Mouse (Mus musculus) embryonic stem cell, embryonic (primary cell): ENCODE data around the gene Ltb.

Experiments used
- CTCF ChIA-PET, 4 experiments: fragments of 300-600 bp in 2 of 4; fragments of 350-600 bp in 2 of 4; sonication (Branson Sonifier 250); formaldehyde crosslinking; loops; one replicate each; lab custom pipeline; 2022; ENCODE audit warnings: inconsistent platforms in 2 of 4; lab: Charles Lee
- POLR2A ChIA-PET, 4 experiments: fragments of 300-600 bp in 2 of 4; fragments of 350-600 bp in 2 of 4; sonication (Branson Sonifier 250); formaldehyde crosslinking; loops; one replicate each; lab custom pipeline; 2022; ENCODE audit warnings: antibody characterized with exemption in 4 of 4, inconsistent platforms in 1 of 4; lab: Charles Lee

Ltb gene

DNA sequence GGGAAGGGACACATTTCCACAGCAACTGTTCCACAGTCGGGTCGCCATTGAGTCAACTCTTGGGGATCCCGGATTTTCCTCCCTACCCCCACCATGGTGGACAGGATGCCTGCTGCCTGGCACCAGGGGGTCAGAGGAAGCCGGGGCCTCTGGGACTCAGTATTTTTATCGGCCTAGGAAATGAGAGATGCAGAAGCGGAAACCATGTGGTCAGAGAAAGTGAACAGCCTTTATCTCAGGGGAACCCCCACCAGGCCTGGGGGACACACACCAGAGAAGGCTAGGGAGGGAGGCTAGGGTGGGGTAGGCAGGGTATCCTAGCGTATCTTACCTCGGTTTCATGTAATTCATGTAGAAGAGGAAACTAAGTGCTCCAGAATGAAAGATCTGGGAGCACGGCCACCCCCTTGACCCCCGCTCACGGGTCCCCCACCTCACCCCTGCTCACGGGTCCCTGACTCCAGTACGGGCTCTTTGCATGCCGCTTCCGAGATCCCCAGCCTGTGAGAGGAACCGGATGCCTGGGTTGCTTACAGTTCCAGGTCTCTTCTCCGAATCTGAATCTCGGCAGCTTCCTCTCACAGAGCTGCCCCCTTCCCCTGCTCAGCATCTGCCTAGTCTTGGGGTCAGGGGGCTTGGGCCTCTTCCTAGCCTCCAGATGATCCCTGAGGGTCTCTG is 24.4 kb downstream of the Ltb start:
- CTCF ChIA-PET, result interaction anchor here in 3 of 4 experiments (0.5 to 4.1 kb wide), 7 partner anchors 14 to 1048 kb away, joined by 3 to 25 read pairs (median 6); partner anchors contain the start of gene Apom (in 1 of the 3)
- POLR2A ChIA-PET, result interaction anchor here in 3 of 4 experiments (0.5 to 5.7 kb wide), 13 partner anchors 14 to 163 kb away, joined by 3 to 36 read pairs (median 4); partner anchors contain the start of genes Ddx39b (in 2 of the 3), Atp6v1g2 (in 1 of the 3) and Tnf (in 1 of the 3)

DNA sequence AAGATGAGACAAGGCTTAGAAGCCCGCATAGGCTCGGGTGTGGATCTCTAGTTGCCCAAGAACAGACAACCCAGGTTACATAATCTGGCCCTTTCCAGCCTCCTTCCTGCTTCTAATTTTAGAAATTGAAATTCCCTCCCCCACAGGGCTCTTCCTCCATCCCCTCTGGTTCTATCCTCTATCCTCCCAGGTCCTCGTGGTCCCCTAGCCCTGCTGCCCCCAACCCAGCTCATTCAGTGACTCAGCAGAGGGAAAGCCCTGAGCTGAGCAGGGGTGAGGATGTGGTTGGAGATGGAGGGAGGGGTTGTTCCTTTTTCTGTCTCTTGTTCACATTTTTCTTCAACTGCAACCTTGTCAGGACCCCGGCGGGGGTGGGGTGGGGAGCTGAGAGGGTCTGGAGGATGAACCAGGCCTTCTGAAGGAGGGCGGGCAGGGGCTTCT is 25.4 kb downstream of the Ltb start:
- ChIA-PET CTCF (interaction anchor here in 3 of 4 experiments (0.7 to 4.1 kb wide), 10 partner anchors 9 to 1049 kb away, joined by 3 to 25 read pairs (median 6); no protein-coding TSS in a partner anchor), POLR2A (interaction anchor here in 3 of 4 experiments (0.6 to 5.7 kb wide), 18 partner anchors 9 to 614 kb away, joined by 3 to 36 read pairs (median 4); partner anchors contain the start of genes Ddx39b (in 2 of the 3), Atp6v1g2 (in 1 of the 3), Lsm2 (in 1 of the 3) and Lta (in 1 of the 3))

- ChIA-PET CTCF (interaction anchor here (0.7 to 4.1 kb wide), 14 partner anchors 9 to 54 kb away, joined by 3 to 25 read pairs (median 5); no protein-coding TSS in a partner anchor), POLR2A (interaction anchor here (0.6 to 5.7 kb wide), 23 partner anchors 8 to 615 kb away, joined by 3 to 36 read pairs (median 4); partner anchors contain the start of genes Atp6v1g2 (in 2 of the 4), Ddx39b (in 2 of the 4), Lsm2 (in 1 of the 4) and Lta (in 1 of the 4))
These were observed 26.1 kb downstream of the Ltb start, which contains the start of gene Gm16181 for GRCm38 (mm10) chr17:35220156-35220952. Gene Gm16181, plus strand, starts transcription at chr17:35220834.

- ChIA-PET CTCF (interaction anchor here in 3 of 4 experiments (1.1 to 4.1 kb wide), 7 partner anchors 36 to 56 kb away, joined by 3 to 25 read pairs (median 6); no protein-coding TSS in a partner anchor), POLR2A (interaction anchor here in 2 of 4 experiments (0.6 to 5.7 kb wide), 5 partner anchors 18 to 116 kb away, joined by 3 to 36 read pairs (median 5); partner anchors contain the start of gene Ddx39b (in 2 of the 2))
These were observed 28.1 kb downstream of the Ltb start for GRCm38 (mm10) chr17:35222299-35222698.

DNA sequence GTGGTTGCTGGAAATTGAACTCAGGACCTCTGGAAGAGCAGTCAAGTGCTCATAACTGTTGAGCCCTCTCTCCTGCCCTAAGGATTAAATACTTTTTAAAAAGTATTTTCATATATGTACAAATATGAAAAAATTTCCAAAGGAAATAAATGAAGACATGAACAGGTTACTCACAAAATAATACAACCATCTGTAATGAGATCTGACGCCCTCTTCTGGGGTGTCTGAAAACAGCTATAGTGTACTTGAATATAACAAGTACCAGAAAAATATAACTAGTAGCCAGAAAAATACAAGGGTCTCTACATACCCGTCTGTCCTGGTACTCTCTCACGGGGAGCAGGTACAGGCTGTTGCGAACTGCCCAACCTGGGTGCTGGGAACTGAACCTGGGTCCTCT is 30.4 kb downstream of the Ltb start:
- ChIA-PET CTCF (interaction anchor here (0.6 to 4.7 kb wide), 12 partner anchors 46 to 668 kb away, joined by 3 to 17 read pairs (median 6); no protein-coding TSS in a partner anchor), POLR2A (interaction anchor here in 2 of 4 experiments (0.7 to 5.7 kb wide), 5 partner anchors 17 to 46 kb away, joined by 3 to 36 read pairs (median 3); partner anchors contain the start of gene Ddx39b (in 1 of the 2))

GRCm38 (mm10) chr17:35225456-35225855 is 31.2 kb downstream of the Ltb start:
- POLR2A ChIA-PET, result interaction anchor here in 2 of 4 experiments (1.1 to 1.8 kb wide), 3 partner anchors 16 to 57 kb away, joined by 3 to 10 read pairs (median 7); partner anchors contain the start of gene Ddx39b (in 1 of the 2)

GRCm38 (mm10) chr17:35226561-35227046 is 32.4 kb downstream of the Ltb start:
- POLR2A ChIA-PET, result interaction anchor here in 3 of 4 experiments (0.7 to 1.8 kb wide), 9 partner anchors 15 to 225 kb away, joined by 3 to 7 read pairs (median 4); partner anchors contain the start of genes Ddx39b (in 2 of the 3) and Vars (in 1 of the 3)
- CTCF ChIA-PET, result interaction anchor here (0.6 to 4.7 kb wide), 13 partner anchors 24 to 105 kb away, joined by 3 to 17 read pairs (median 4); partner anchors contain the start of genes Gpank1 (in 1 of the 4), Lst1 (in 1 of the 4) and Tnf (in 1 of the 4)

More at GRCm38 (mm10) chr17:35225456-35225855, 31.2 kb downstream of the Ltb start:
- CTCF ChIA-PET, result interaction anchor here in 3 of 4 experiments (0.8 to 4.7 kb wide), 9 partner anchors 36 to 59 kb away, joined by 3 to 17 read pairs (median 6); partner anchors contain the start of gene Lst1 (in 1 of the 3)

GRCm38 (mm10) chr17:35231022-35231421 is 36.8 kb downstream of the Ltb start:
- POLR2A ChIA-PET, result interaction anchor here in 3 of 4 experiments (0.7 to 8.9 kb wide), 9 partner anchors 11 to 278 kb away, joined by 3 to 98 read pairs (median 4); partner anchors contain the start of gene Ddx39b (in 2 of the 3)

GRCm38 (mm10) chr17:35232043-35232442 is 37.8 kb downstream of the Ltb start:
- CTCF ChIA-PET, result interaction anchor here (0.6 to 11.2 kb wide), 34 partner anchors 9 to 1045 kb away, joined by 3 to 161 read pairs (median 4); partner anchors contain the start of genes Ddx39b (in 2 of the 4), Gm16181 (in 1 of the 4), Ly6g6e (in 1 of the 4) and Prrc2a (in 1 of the 4)
- POLR2A ChIA-PET, result interaction anchor here in 3 of 4 experiments (0.6 to 8.9 kb wide), 24 partner anchors 9 to 351 kb away, joined by 3 to 98 read pairs (median 4); partner anchors contain the start of genes Ddx39b (in 2 of the 3), Abhd16a (in 1 of the 3), Csnk2b (in 1 of the 3) and Gm16181 (in 1 of the 3)

More at GRCm38 (mm10) chr17:35231022-35231421, 36.8 kb downstream of the Ltb start:
- CTCF ChIA-PET, result interaction anchor here (0.5 to 11.2 kb wide), 24 partner anchors 10 to 962 kb away, joined by 3 to 161 read pairs (median 5); partner anchors contain the start of genes Ddx39b (in 1 of the 4), Gm16181 (in 1 of the 4) and Prrc2a (in 1 of the 4)

- POLR2A ChIA-PET, result interaction anchor here (0.7 to 8.9 kb wide), 27 partner anchors 9 to 351 kb away, joined by 3 to 98 read pairs (median 4); partner anchors contain the start of genes Ddx39b (in 3 of the 4), Abhd16a (in 1 of the 4), Cchcr1 (in 1 of the 4) and Csnk2b (in 1 of the 4)
- CTCF ChIA-PET, result interaction anchor here (0.6 to 11.2 kb wide), 28 partner anchors 9 to 535 kb away, joined by 3 to 161 read pairs (median 4); partner anchors contain the start of genes Ddx39b (in 2 of the 4), Gm16181 (in 1 of the 4), Ly6g6e (in 1 of the 4) and Prrc2a (in 1 of the 4)
These were observed 38.4 kb downstream of the Ltb start for GRCm38 (mm10) chr17:35232659-35233058.

DNA sequence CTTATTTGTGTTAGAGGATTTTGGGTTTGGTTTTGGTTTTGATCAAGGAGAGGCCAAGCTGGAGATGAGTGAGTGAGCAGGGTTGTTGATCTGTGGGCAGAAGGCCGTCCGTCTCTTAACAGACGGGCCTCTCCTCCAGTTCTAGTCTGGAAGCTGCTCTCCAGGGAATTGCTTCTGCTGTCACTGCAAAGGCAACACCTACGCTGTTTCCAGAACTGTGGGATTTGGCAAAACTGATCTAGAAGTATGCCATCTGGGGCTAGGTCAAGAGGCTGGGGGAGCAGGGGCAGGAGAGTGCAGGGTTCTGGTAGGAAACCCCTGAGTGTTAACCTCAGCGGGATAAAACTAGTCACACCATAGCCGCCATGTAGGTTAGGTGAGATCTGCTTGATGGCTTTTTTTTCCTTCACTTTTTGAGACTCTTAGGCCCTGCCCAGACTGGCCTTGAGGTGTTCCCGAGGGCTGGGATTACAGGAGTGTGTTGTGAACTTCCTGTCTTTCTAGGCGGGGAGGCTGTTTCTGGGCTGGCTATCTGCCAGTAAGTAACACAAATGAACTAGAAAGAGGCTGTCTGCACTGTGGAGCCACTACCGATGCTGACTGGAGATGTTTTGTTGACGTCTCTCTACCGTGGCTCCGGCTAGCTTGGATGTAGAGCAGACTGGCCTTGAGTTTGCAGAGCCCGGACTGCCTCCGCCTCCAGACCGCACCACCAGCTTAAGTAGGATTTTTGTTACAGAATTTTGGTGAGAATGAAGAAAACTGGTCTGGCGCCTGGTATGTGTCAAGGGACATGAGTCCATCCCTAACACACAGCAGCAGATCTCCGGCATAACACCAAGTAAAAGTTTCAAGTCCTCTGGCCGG is 39.1 kb downstream of the Ltb start, which contains the start of gene Atp6v1g2:
Atp6v1g2 (plus strand) TSS at position 547 of the 867 bp plus-strand sequence.
- CTCF ChIA-PET, result interaction anchor here (0.6 to 11.2 kb wide), 28 partner anchors 8 to 112 kb away, joined by 3 to 161 read pairs (median 5); partner anchors contain the start of genes Ddx39b (in 2 of the 4), Gpank1 (in 1 of the 4) and Prrc2a (in 1 of the 4)
- POLR2A ChIA-PET, result interaction anchor here (0.6 to 8.9 kb wide), 41 partner anchors 8 to 511 kb away, joined by 3 to 98 read pairs (median 4); partner anchors contain the start of genes Ddx39b (in 3 of the 4), Gm16181 (in 2 of the 4), Prrc2a (in 2 of the 4) and Abhd16a (in 1 of the 4)

DNA sequence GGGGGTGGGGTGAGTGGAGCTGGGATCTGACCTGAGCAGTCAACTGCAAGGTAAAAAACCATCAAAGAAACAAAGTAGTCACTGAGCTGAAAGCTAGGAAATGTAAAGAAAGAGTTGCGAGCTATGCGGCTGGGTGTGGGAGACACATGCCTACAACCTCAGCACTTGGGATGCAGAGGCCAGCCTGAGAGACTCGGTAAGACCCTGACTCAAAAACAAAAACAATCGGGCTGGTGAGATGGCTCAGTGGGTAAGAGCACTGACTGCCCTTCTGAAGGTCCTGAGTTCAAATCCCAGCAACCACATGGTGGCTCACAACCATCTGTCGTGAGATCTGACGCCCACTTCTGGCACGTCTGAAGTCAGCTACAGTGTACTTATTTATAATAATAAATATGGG is 39.9 kb downstream of the Ltb start:
- ChIA-PET POLR2A (interaction anchor here (0.6 to 8.9 kb wide), 34 partner anchors 8 to 510 kb away, joined by 3 to 98 read pairs (median 4); partner anchors contain the start of genes Ddx39b (in 2 of the 4), Gm16181 (in 2 of the 4), Prrc2a (in 2 of the 4) and Csnk2b (in 1 of the 4)), CTCF (interaction anchor here (0.6 to 11.2 kb wide), 15 partner anchors 20 to 1352 kb away, joined by 3 to 161 read pairs (median 6); partner anchors contain the start of genes Gpank1 (in 1 of the 4) and Prrc2a (in 1 of the 4))

- CTCF ChIA-PET, result interaction anchor here (0.5 to 11.2 kb wide), 15 partner anchors 11 to 311 kb away, joined by 3 to 161 read pairs (median 4); partner anchors contain the start of genes D17H6S53E (in 1 of the 4) and Prrc2a (in 1 of the 4)
- POLR2A ChIA-PET, result interaction anchor here (0.8 to 8.9 kb wide), 28 partner anchors 10 to 285 kb away, joined by 3 to 98 read pairs (median 4); partner anchors contain the start of genes Gpank1 (in 2 of the 4), Prrc2a (in 2 of the 4), Csnk2b (in 1 of the 4) and Ddx39b (in 1 of the 4)
These were observed 40.7 kb downstream of the Ltb start for GRCm38 (mm10) chr17:35234903-35235302.
